Mouse (Mus musculus) hindbrain, postnatal 0 days (tissue): Measurements from ENCODE around the gene Ccl17. TPM values are rescaled to one million over a fixed set of nuclear protein-coding genes. Genes with fewer than 3 reads are reported as not detected.
A peak's percentile ranks its signal among the peaks of the same experiment; 100 is the strongest.

Source experiments
- ATAC-seq: fragments of 200-750 bp; cut with Nextera tagmentation; 2 replicates; pipeline ENCODE4 v1.8.0; 2017; ENCODE audit warnings: mild to moderate bottlenecking, moderate TSS enrichment, moderate library complexity
- DNase-seq: peaks from one replicate; pipeline ENCODE4 v3.0.0-alpha.2; 2015; ENCODE audit warnings: low spot score
- H3K27ac ChIP-seq: fragments of 300-500 bp; sonication (generic); 2 replicates; pipeline ENCODE4 v1.5.1; 2014; ENCODE audit warnings: mild to moderate bottlenecking
- H3K27me3 ChIP-seq: fragments of 300-500 bp; sonication (generic); 2 replicates; pipeline ENCODE4 v1.6.1; 2014; ENCODE audit warnings: low read length, mixed read lengths; ENCODE audit not compliant: insufficient read depth
- H3K36me3 ChIP-seq: fragments of 300-500 bp; sonication (generic); 2 replicates; pipeline ENCODE4 v1.6.1; 2014; ENCODE audit warnings: low read length, mixed read lengths; ENCODE audit not compliant: insufficient read depth
- H3K4me1 ChIP-seq: fragments of 300-500 bp; sonication (generic); 2 replicates; pipeline ENCODE4 v1.6.1; 2014; ENCODE audit warnings: antibody characterized with exemption, low read length, mixed read lengths; ENCODE audit not compliant: insufficient read depth
- H3K4me2 ChIP-seq: fragments of 300-500 bp; sonication (generic); 2 replicates; pipeline ENCODE4 v1.6.1; 2014; ENCODE audit warnings: low read depth, mild to moderate bottlenecking, low read length, moderate library complexity, mixed read lengths
- H3K4me3 ChIP-seq: fragments of 300-500 bp; sonication (generic); 2 replicates; pipeline ENCODE4 v1.5.1; 2014; ENCODE audit warnings: low read length
- H3K9ac ChIP-seq: fragments of 300-500 bp; sonication (generic); replicated peaks from 2 replicates; pipeline ENCODE4 v1.6.1; 2014; ENCODE audit warnings: mild to moderate bottlenecking, low read length, moderate library complexity, mixed read lengths
- H3K9me3 ChIP-seq: fragments of 300-500 bp; sonication (generic); 2 replicates; pipeline ENCODE4 v1.6.1; 2016; ENCODE audit warnings: low read length, mixed read lengths
- CTCF ChIP-seq: IDR thresholded peaks from 2 replicates; pipeline ENCODE4 v1.5.1; 2016; ENCODE audit warnings: antibody characterized with exemption, control low read depth, low read depth
- WGBS: fragments of 180-500 bp; shearing (Covaris S2); extraction: QIAGEN DNeasy Blood & Tissue Kit; methylation state at CpG from one replicate; pipeline ENCODE4 v1.1.7; 2014; 5-methylcytosine and 5-hydroxymethylcytosine counted together
- polyA plus RNA-seq: library from polyadenylated mRNA; unstranded; fragments of >200 nt; fragmentation: Nextera tagmentation; extraction: Ambion mirVana; gene quantifications from 2 replicates; pipeline ENCODE4 v1.2.1, GENCODE M21; 2015
- total RNA-seq: library from RNA; depleted of rRNA; stranded (reverse); fragments of >200 nt; gene quantifications from 2 replicates; pipeline ENCODE4 v1.2.3, GENCODE M21; 2014

Gene Ccl17
- total and polyA plus RNA-seq, 2 experiments from 2014 or later, result 4.8 TPM; not detected in 1

- WGBS, result 64% methylated on average over 15 of the region's 15 CpGs
- Histone ChIP-seq H3K9ac (no peak overlapping the region), H3K9me3 (no peaks in the 10 kb centered on the region), H3K36me3 (no peaks in the 10 kb centered on the region), H3K27ac (no peak overlapping the region), H3K4me3 (no peak overlapping the region), H3K27me3 (no peaks in the 10 kb centered on the region), H3K4me1 (no peaks in the 10 kb centered on the region), H3K4me2 (no peak overlapping the region)
- no peak for DNase-seq
- TF ChIP-seq CTCF, result no peak
- no peak for ATAC-seq
Observed at GRCm38 (mm10) chr8:94787524-94788501, 22.4 kb upstream of the Ccl17 start.

- no peak overlapping the region for H3K4me2 ChIP-seq
- H3K4me1 ChIP-seq, result no peaks in the 10 kb centered on the region
- no peak overlapping the region for H3K9ac ChIP-seq
- 59% methylated on average over 10 of the region's 10 CpGs for WGBS
- no peak for ATAC-seq
- H3K4me3 ChIP-seq, result no peak overlapping the region
- no peaks in the 10 kb centered on the region for H3K9me3 ChIP-seq
- no peaks in the 10 kb centered on the region for H3K27me3 ChIP-seq
- H3K36me3 ChIP-seq, result no peaks in the 10 kb centered on the region
- TF ChIP-seq CTCF, result no peak
- no peak overlapping the region for H3K27ac ChIP-seq
- no peak for DNase-seq
Observed at GRCm38 (mm10) chr8:94789256-94789955, 20.8 kb upstream of the Ccl17 start.

- 92% methylated on average over 4 of the region's 4 CpGs for WGBS
- DNase-seq, result no peak
- no peak overlapping the region for H3K4me2 ChIP-seq
- ATAC-seq, result no peak
- H3K36me3 ChIP-seq, result no peaks in the 10 kb centered on the region
- no peak overlapping the region for H3K4me3 ChIP-seq
- no peak overlapping the region for H3K9ac ChIP-seq
- no peaks in the 10 kb centered on the region for H3K4me1 ChIP-seq
- no peaks in the 10 kb centered on the region for H3K9me3 ChIP-seq
- TF ChIP-seq CTCF, result no peak
- H3K27me3 ChIP-seq, result no peaks in the 10 kb centered on the region
- no peak overlapping the region for H3K27ac ChIP-seq
Observed at GRCm38 (mm10) chr8:94794368-94794767, 15.9 kb upstream of the Ccl17 start.

GRCm38 (mm10) chr8:94794782-94795181 lies 15.5 kb upstream of the Ccl17 start:
- DNase-seq, result no peak
- no peak overlapping the region for H3K27ac ChIP-seq
- H3K9ac ChIP-seq, result no peak overlapping the region
- H3K27me3 ChIP-seq, result no peaks in the 10 kb centered on the region
- no peak for TF ChIP-seq CTCF
- H3K4me1 ChIP-seq, result no peaks in the 10 kb centered on the region
- no peaks in the 10 kb centered on the region for H3K36me3 ChIP-seq
- no peak for ATAC-seq
- no peaks in the 10 kb centered on the region for H3K9me3 ChIP-seq
- H3K4me3 ChIP-seq, result no peak overlapping the region
- WGBS, result 97% methylated on average over 2 of the region's 2 CpGs
- no peak overlapping the region for H3K4me2 ChIP-seq

GRCm38 (mm10) chr8:94800278-94800968 lies 9.8 kb upstream of the Ccl17 start:
- H3K4me2 ChIP-seq, result no peak overlapping the region
- 61% methylated on average over 7 of the region's 7 CpGs for WGBS
- DNase-seq (no peak), ATAC-seq (no peak)
- TF ChIP-seq CTCF, result no peak
- H3K4me3 ChIP-seq, result no peak overlapping the region
- H3K4me1 ChIP-seq, result no peaks in the 10 kb centered on the region
- H3K27me3 ChIP-seq, result no peaks in the 10 kb centered on the region
- H3K36me3 ChIP-seq, result no peaks in the 10 kb centered on the region
- no peaks in the 10 kb centered on the region for H3K9me3 ChIP-seq
- H3K9ac ChIP-seq, result no peak overlapping the region
- no peak overlapping the region for H3K27ac ChIP-seq

GRCm38 (mm10) chr8:94801293-94802095 lies 8.8 kb upstream of the Ccl17 start:
- no peaks in the 10 kb centered on the region for H3K9me3 ChIP-seq
- H3K27ac ChIP-seq, result no peak overlapping the region
- no peak overlapping the region for H3K9ac ChIP-seq
- TF ChIP-seq CTCF, result peak; percentile 70
- ATAC-seq (0 out of 2 replicates have a peak, but pooled peaks have one; percentile 21), DNase-seq (peak; percentile 19)
- H3K4me1 ChIP-seq, result no peaks in the 10 kb centered on the region
- no peaks in the 10 kb centered on the region for H3K36me3 ChIP-seq
- H3K4me2 ChIP-seq, result no peak overlapping the region
- H3K4me3 ChIP-seq, result no peak overlapping the region
- H3K27me3 ChIP-seq, result no peaks in the 10 kb centered on the region
- WGBS, result 40% methylated on average over 14 of the region's 14 CpGs
